Mouse (Mus musculus) heart, embryonic 16.5 days (tissue): ENCODE data around the gene Rps3a1. TPM values are rescaled to one million over a fixed set of nuclear protein-coding genes. Genes with fewer than 3 reads are reported as not detected.
"Not testable (repeated sequence)": the region's sequence is repeated elsewhere in the genome, so short reads cannot be mapped to it uniquely, and the experiment has no call there.

Experiments used
- ATAC-seq: fragments of 200-750 bp; cut with Nextera tagmentation; replicated peaks from 2 replicates; pipeline ENCODE4 v1.8.0; 2017; ENCODE audit warnings: moderate number of reproducible peaks; ENCODE audit not compliant: insufficient read depth, low FRiP score; ENCODE audit errors: extremely low read depth
- H3K27ac ChIP-seq: fragments of 300-500 bp; sonication (generic); 2 replicates; pipeline ENCODE4 v1.5.1; 2014; ENCODE audit warnings: mild to moderate bottlenecking, low read length, control low read depth, moderate library complexity
- H3K27me3 ChIP-seq: fragments of 300-500 bp; sonication (generic); 2 replicates; pipeline ENCODE4 v1.6.1; 2014; ENCODE audit warnings: low read length, mixed read lengths; ENCODE audit not compliant: control insufficient read depth, insufficient read depth
- H3K36me3 ChIP-seq: fragments of 300-500 bp; sonication (generic); 2 replicates; pipeline ENCODE4 v1.6.1; 2014; ENCODE audit not compliant: control insufficient read depth, insufficient read depth
- H3K4me1 ChIP-seq: fragments of 300-500 bp; sonication (generic); 2 replicates; pipeline ENCODE4 v1.6.1; 2014; ENCODE audit warnings: low read length, mixed read lengths; ENCODE audit not compliant: control insufficient read depth, insufficient read depth
- H3K4me2 ChIP-seq: fragments of 300-500 bp; sonication (generic); 2 replicates; pipeline ENCODE4 v1.6.1; 2014; ENCODE audit warnings: low read depth, mild to moderate bottlenecking, control low read depth, low read length
- H3K4me3 ChIP-seq: fragments of 300-500 bp; sonication (generic); 2 replicates; pipeline ENCODE4 v1.5.1; 2014; ENCODE audit warnings: mild to moderate bottlenecking, control low read depth, low read length
- H3K9ac ChIP-seq: fragments of 300-500 bp; sonication (generic); 2 replicates; pipeline ENCODE4 v1.6.1; 2014; ENCODE audit warnings: low read length, control low read depth
- H3K9me3 ChIP-seq: fragments of 300-500 bp; sonication (generic); replicated peaks from 2 replicates; pipeline ENCODE4 v1.6.1; 2016; ENCODE audit warnings: low read length; ENCODE audit not compliant: control insufficient read depth
- WGBS: fragments of 180-500 bp; shearing (Covaris S2); extraction: QIAGEN DNeasy Blood & Tissue Kit; methylation state at CpG from one replicate; pipeline ENCODE4 v1.1.7; 2014; 5-methylcytosine and 5-hydroxymethylcytosine counted together
- polyA plus RNA-seq: library from polyadenylated mRNA; unstranded; fragments of >200 nt; fragmentation: Nextera tagmentation; extraction: Ambion mirVana; gene quantifications from 2 replicates; pipeline ENCODE4 v1.2.1, GENCODE M21; 2015

Rps3a1 gene
- polyA plus RNA-seq, 1 experiment from 2014 or later = 795 TPM

- no peaks in the 10 kb centered on the region for H3K27me3 ChIP-seq
- H3K4me2 ChIP-seq = no peak overlapping the region
- no peaks in the 10 kb centered on the region; the same call in 1 of the 2 replicates for H3K36me3 ChIP-seq
- no peaks in the 10 kb centered on the region for H3K9me3 ChIP-seq
- H3K9ac ChIP-seq = no peak overlapping the region
- no peak for ATAC-seq
- 80% methylated on average over 8 of the region's 8 CpGs for WGBS
- no peak overlapping the region for H3K27ac ChIP-seq
- H3K4me3 ChIP-seq = no peak overlapping the region
- H3K4me1 ChIP-seq = no peaks in the 10 kb centered on the region
Observed at GRCm38 (mm10) chr3:86107637-86108539, 34.6 kb downstream of the Rps3a1 start.

- WGBS = 88% methylated on average over 8 of the region's 8 CpGs
Observed at GRCm38 (mm10) chr3:86106086-86106632, 36.3 kb downstream of the Rps3a1 start.

GRCm38 (mm10) chr3:86104909-86105308 is 37.6 kb downstream of the Rps3a1 start:
- 81% methylated on average over 4 of the region's 4 CpGs for WGBS
- no peaks in the 10 kb centered on the region for H3K36me3 ChIP-seq
- H3K4me1 ChIP-seq = no peaks in the 10 kb centered on the region
- no peaks in the 10 kb centered on the region for H3K27me3 ChIP-seq
- no peak for ATAC-seq
- no peak overlapping the region for H3K27ac ChIP-seq
- H3K9me3 ChIP-seq = no peaks in the 10 kb centered on the region
- H3K4me2 ChIP-seq = no peak overlapping the region
- H3K4me3 ChIP-seq = no peak overlapping the region
- H3K9ac ChIP-seq = no peak overlapping the region

More at GRCm38 (mm10) chr3:86106086-86106632, 36.3 kb downstream of the Rps3a1 start:
- Histone ChIP-seq H3K9ac (no peak overlapping the region), H3K4me3 (no peak overlapping the region), H3K36me3 (no peaks in the 10 kb centered on the region), H3K4me2 (no peak overlapping the region), H3K9me3 (no peaks in the 10 kb centered on the region), H3K4me1 (no peaks in the 10 kb centered on the region), H3K27me3 (no peaks in the 10 kb centered on the region), H3K27ac (no peak overlapping the region)
- ATAC-seq = no peak

GRCm38 (mm10) chr3:86104433-86104832 is 38.1 kb downstream of the Rps3a1 start:
- not testable (repeated sequence) for H3K4me1 ChIP-seq, H3K27ac ChIP-seq, H3K9me3 ChIP-seq, ATAC-seq, H3K9ac ChIP-seq, H3K27me3 ChIP-seq, H3K36me3 ChIP-seq, H3K4me3 ChIP-seq, H3K4me2 ChIP-seq
- WGBS = 86% methylated on average over 7 of the region's 7 CpGs

- no peak for ATAC-seq
- no peaks in the 10 kb centered on the region for H3K4me1 ChIP-seq
- WGBS = 77% methylated on average over 18 of the region's 18 CpGs
Observed at GRCm38 (mm10) chr3:86103449-86104291, 38.8 kb downstream of the Rps3a1 start.

GRCm38 (mm10) chr3:86101956-86102355 is 40.5 kb downstream of the Rps3a1 start:
- Histone ChIP-seq H3K27me3 (no peaks in the 10 kb centered on the region), H3K27ac (no peak overlapping the region), H3K4me1 (no peaks in the 10 kb centered on the region), H3K4me3 (no peak overlapping the region), H3K9me3 (no peaks in the 10 kb centered on the region), H3K9ac (no peak overlapping the region), H3K4me2 (no peak overlapping the region), H3K36me3 (peaks cover 3% of the 10 kb centered on the region; the same call in 1 of the 2 replicates)
- WGBS = 87% methylated on average over 6 of the region's 6 CpGs
- no peak for ATAC-seq

More at GRCm38 (mm10) chr3:86103449-86104291, 38.8 kb downstream of the Rps3a1 start:
- Histone ChIP-seq H3K27ac (no peak overlapping the region), H3K9me3 (no peaks in the 10 kb centered on the region), H3K4me2 (no peak overlapping the region), H3K27me3 (no peaks in the 10 kb centered on the region), H3K36me3 (no peaks in the 10 kb centered on the region; the same call in 1 of the 2 replicates), H3K9ac (no peak overlapping the region), H3K4me3 (no peak overlapping the region)

GRCm38 (mm10) chr3:86093907-86094306 is 48.6 kb downstream of the Rps3a1 start:
- no peak for ATAC-seq
- Histone ChIP-seq H3K9me3 (no peaks in the 10 kb centered on the region), H3K9ac (no peak overlapping the region), H3K36me3 (peaks cover 5% of the 10 kb centered on the region), H3K27me3 (no peaks in the 10 kb centered on the region), H3K4me1 (no peaks in the 10 kb centered on the region), H3K4me2 (no peak overlapping the region), H3K4me3 (no peak overlapping the region), H3K27ac (no peak overlapping the region)
- 86% methylated on average over 5 of the region's 5 CpGs for WGBS

GRCm38 (mm10) chr3:86093213-86093845 is 49.2 kb downstream of the Rps3a1 start:
- Histone ChIP-seq H3K4me2 (no peak overlapping the region), H3K27me3 (no peaks in the 10 kb centered on the region), H3K27ac (no peak overlapping the region), H3K9ac (no peak overlapping the region), H3K4me3 (no peak overlapping the region), H3K9me3 (no peaks in the 10 kb centered on the region), H3K36me3 (peaks cover 5% of the 10 kb centered on the region), H3K4me1 (no peaks in the 10 kb centered on the region)
- WGBS = 77% methylated on average over 6 of the region's 6 CpGs
- no peak for ATAC-seq
